Mouse (Mus musculus) stomach, postnatal 0 days (tissue): Measurements from ENCODE around the gene Mrps9. TPM values are rescaled to one million over a fixed set of nuclear protein-coding genes. Genes with fewer than 3 reads are reported as not detected.
A peak's percentile ranks its signal among the peaks of the same experiment; 100 is the strongest.

ENCODE experiments used
- ATAC-seq: fragments of 200-750 bp; cut with Nextera tagmentation; 2 replicates; pipeline ENCODE4 v1.8.0; 2017; ENCODE audit not compliant: low FRiP score, low TSS enrichment
- DNase-seq: peaks from one replicate; pipeline ENCODE4 v3.0.0-alpha.2; 2016; ENCODE audit warnings: low spot score
- H3K27ac ChIP-seq: fragments of 300-500 bp; sonication (generic); replicated peaks from 2 replicates; pipeline ENCODE4 v1.5.1; 2014; ENCODE audit warnings: mild to moderate bottlenecking, control low read depth
- H3K27me3 ChIP-seq: fragments of 300-500 bp; sonication (generic); 2 replicates; pipeline ENCODE4 v1.6.1; 2014; ENCODE audit warnings: low read length; ENCODE audit not compliant: control insufficient read depth, insufficient read depth
- H3K36me3 ChIP-seq: fragments of 300-500 bp; sonication (generic); 2 replicates; pipeline ENCODE4 v1.6.1; 2014; ENCODE audit warnings: low read length, mixed read lengths; ENCODE audit not compliant: control insufficient read depth, insufficient read depth
- H3K4me1 ChIP-seq: fragments of 300-500 bp; sonication (generic); replicated peaks from 2 replicates; pipeline ENCODE4 v1.6.1; 2014; ENCODE audit warnings: antibody characterized with exemption; ENCODE audit not compliant: control insufficient read depth, insufficient read depth
- H3K4me2 ChIP-seq: fragments of 300-500 bp; sonication (generic); replicated peaks from 2 replicates; pipeline ENCODE4 v1.6.1; 2014; ENCODE audit warnings: low read depth, mild to moderate bottlenecking, control low read depth, moderate library complexity
- H3K4me3 ChIP-seq: fragments of 300-500 bp; sonication (generic); 2 replicates; pipeline ENCODE4 v1.5.1; 2014; ENCODE audit warnings: low read depth, low read length, control low read depth
- H3K9ac ChIP-seq: fragments of 300-500 bp; sonication (generic); 2 replicates; pipeline ENCODE4 v1.6.1; 2014; ENCODE audit warnings: mild to moderate bottlenecking, low read length, control low read depth, mixed read lengths
- H3K9me3 ChIP-seq: fragments of 300-500 bp; sonication (generic); 2 replicates; pipeline ENCODE4 v1.6.1; 2016; ENCODE audit warnings: low read length; ENCODE audit not compliant: control insufficient read depth
- CTCF ChIP-seq: IDR thresholded peaks from 2 replicates; pipeline ENCODE4 v1.5.1; 2016; ENCODE audit warnings: antibody characterized with exemption, low read depth, mild to moderate bottlenecking, moderate library complexity
- EP300 ChIP-seq: optimal IDR thresholded peaks from 2 replicates; pipeline ENCODE3; 2016; ENCODE audit warnings: antibody characterized with exemption
- WGBS: fragments of 180-500 bp; shearing (Covaris S2); extraction: QIAGEN DNeasy Blood & Tissue Kit; methylation state at CpG from one replicate; pipeline ENCODE4 v1.1.7; 2014; 5-methylcytosine and 5-hydroxymethylcytosine counted together
- polyA plus RNA-seq: library from polyadenylated mRNA; unstranded; fragments of >200 nt; fragmentation: Nextera tagmentation; extraction: Ambion mirVana; gene quantifications from 2 replicates; pipeline ENCODE4 v1.2.1, GENCODE M21; 2015

The Mrps9 gene
- polyA plus RNA-seq, 1 experiment from 2014 or later: 33.1 TPM

DNA sequence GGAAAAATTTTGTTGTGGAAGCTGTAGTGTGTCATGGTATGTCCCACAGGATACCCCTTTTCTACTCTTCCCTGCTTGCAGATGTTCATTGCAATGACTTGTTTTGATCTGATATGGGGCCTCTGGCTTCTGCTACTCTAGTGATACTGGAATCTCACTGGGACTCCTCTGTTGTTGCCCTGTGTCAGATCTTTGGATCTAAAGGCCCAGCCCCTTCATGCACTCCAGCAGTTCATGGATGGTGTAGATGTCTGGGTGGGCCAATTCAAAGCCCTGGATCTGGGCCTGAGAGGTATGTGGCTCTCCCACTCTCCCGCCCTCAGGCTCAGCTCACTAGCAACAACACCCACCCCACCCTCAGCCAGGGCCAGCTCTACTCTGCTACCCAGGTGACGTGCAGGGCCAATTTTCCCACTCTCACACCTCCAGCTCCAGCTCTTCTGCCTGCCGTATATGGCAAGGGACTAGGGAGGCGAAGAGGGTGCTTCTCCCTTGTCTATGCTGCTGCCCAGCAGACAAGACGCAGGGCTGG, 13.8 kb downstream of the Mrps9 start:
- DNase-seq: no peak
- Histone ChIP-seq H3K9me3 (no peaks in the 10 kb centered on the region), H3K4me3 (no peak overlapping the region), H3K9ac (no peak overlapping the region), H3K27ac (no peak overlapping the region), H3K4me2 (no peak overlapping the region), H3K27me3 (no peaks in the 10 kb centered on the region), H3K4me1 (no peaks in the 10 kb centered on the region), H3K36me3 (no peaks in the 10 kb centered on the region)
- TF ChIP-seq CTCF (no peak), EP300 (no peak)
- 0 out of 2 replicates have a peak, but pooled peaks have one; percentile 12 for ATAC-seq
- 94% methylated on average over 5 of the region's 5 CpGs for WGBS

DNA sequence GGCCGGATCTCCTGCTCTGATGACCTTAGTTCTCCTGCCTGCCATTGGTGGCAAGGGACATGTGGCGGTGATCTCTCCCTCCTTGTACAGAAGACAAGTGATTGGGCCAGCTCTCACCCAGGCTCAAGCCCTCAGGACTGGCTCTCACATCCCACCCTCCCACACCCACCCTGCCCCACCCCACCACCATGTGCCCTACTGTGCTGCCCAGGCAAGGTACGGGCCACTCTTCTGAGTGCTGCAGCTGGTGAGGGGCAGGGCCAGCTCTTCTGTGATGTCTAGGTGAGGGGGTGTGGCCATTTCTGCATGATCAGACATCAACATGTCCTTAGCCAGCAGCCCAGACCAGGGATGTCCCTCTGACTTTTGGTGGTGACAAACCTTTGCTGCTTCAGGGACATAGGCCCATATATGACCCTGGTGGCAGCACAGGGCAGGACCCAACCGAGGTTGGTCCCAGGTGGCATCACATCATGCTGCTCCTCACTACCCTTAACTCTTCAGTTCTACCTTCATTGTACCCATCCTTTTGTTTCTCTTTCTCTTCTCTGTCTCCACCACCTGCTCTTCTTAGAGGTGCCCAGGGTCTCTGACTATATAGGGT, 14.4 kb downstream of the Mrps9 start:
- Histone ChIP-seq H3K36me3 (no peaks in the 10 kb centered on the region), H3K4me3 (no peak overlapping the region), H3K9ac (no peak overlapping the region), H3K27me3 (no peaks in the 10 kb centered on the region), H3K4me2 (no peak overlapping the region), H3K9me3 (no peaks in the 10 kb centered on the region), H3K4me1 (no peaks in the 10 kb centered on the region), H3K27ac (no peak overlapping the region)
- no peak for ATAC-seq
- DNase-seq: no peak
- no peak for TF ChIP-seq EP300
- TF ChIP-seq CTCF: no peak
- 89% methylated on average over 4 of the region's 4 CpGs for WGBS

DNA sequence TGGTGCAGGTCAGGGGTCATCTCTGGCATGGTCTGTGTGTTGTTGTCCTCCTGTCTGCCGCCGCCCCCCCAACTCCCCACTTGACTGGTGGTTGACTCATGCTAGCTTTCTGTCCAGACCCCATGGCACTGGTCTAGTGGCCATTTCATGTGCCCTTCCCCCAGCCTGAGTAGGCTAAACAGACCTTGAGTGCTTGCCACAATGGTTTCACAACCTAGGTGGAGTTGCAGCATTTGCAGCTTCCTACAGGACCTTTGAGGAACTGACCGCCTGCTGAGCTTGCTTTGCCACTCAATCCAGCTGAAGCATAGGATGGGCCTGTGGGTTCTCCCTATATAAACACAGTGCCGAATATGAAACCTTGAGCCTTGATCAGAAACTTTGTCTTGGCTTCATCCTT, 15.0 kb downstream of the Mrps9 start:
- H3K9me3 ChIP-seq: no peaks in the 10 kb centered on the region
- no peak for ATAC-seq
- no peak overlapping the region for H3K9ac ChIP-seq
- DNase-seq: no peak
- 88% methylated on average over 4 of the region's 4 CpGs for WGBS
- H3K4me2 ChIP-seq: no peak overlapping the region
- H3K27ac ChIP-seq: no peak overlapping the region
- H3K27me3 ChIP-seq: no peaks in the 10 kb centered on the region
- no peaks in the 10 kb centered on the region for H3K4me1 ChIP-seq
- no peaks in the 10 kb centered on the region for H3K36me3 ChIP-seq
- H3K4me3 ChIP-seq: no peak overlapping the region
- TF ChIP-seq EP300 (no peak), CTCF (no peak)

DNA sequence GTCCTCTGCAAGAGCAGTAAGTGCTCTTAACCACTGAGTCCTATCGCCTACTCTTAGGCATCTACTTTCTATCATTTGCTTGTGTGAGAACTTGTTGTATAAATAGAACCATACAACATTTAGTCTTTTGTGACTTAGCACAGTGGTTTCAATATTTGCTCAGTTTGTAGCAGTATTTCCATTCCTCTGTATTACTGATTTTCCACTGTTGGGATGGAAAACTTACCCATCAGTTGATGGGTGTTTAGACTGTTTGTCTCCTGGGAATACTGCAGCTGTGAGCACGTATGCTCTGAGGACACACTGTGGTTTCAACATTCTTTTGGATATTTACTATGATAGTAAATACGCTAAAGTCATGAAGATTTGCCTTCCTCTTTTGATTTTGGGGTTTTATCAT, 16.2 kb downstream of the Mrps9 start:
- no peak overlapping the region for H3K4me2 ChIP-seq
- H3K9ac ChIP-seq: no peak overlapping the region
- 92% methylated on average over 3 of the region's 3 CpGs for WGBS
- DNase-seq: no peak
- H3K4me3 ChIP-seq: no peak overlapping the region
- ATAC-seq: no peak
- no peaks in the 10 kb centered on the region for H3K4me1 ChIP-seq
- no peaks in the 10 kb centered on the region for H3K9me3 ChIP-seq
- no peaks in the 10 kb centered on the region for H3K36me3 ChIP-seq
- TF ChIP-seq CTCF: no peak
- TF ChIP-seq EP300: no peak
- no peak overlapping the region for H3K27ac ChIP-seq
- H3K27me3 ChIP-seq: no peaks in the 10 kb centered on the region

DNA sequence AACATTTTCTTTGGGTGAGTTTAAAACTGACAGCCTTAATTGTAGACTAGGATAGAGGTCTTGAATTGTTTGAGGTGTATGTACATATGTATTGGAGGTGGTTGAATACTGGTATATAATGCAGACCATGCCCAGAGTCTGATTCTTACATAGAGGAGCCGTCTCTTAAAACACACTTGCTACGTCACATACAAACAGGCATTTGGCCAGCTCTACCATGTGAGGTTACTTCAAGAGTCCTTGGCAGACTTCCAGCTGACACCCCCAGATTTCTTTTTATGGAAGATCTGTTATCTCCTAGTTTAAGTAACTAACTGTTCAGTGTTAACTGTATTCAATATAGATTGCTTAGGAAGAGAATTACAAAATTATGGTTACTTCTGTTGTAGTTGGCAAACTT, 23.1 kb downstream of the Mrps9 start:
- no peak overlapping the region for H3K27ac ChIP-seq
- H3K4me3 ChIP-seq: no peak overlapping the region
- H3K4me1 ChIP-seq: no peaks in the 10 kb centered on the region
- 68% methylated on average over 2 of the region's 2 CpGs for WGBS
- H3K9me3 ChIP-seq: no peaks in the 10 kb centered on the region
- DNase-seq: no peak
- H3K9ac ChIP-seq: no peak overlapping the region
- no peaks in the 10 kb centered on the region for H3K27me3 ChIP-seq
- no peak overlapping the region for H3K4me2 ChIP-seq
- TF ChIP-seq CTCF: no peak
- no peak for TF ChIP-seq EP300
- H3K36me3 ChIP-seq: no peaks in the 10 kb centered on the region
- no peak for ATAC-seq

DNA sequence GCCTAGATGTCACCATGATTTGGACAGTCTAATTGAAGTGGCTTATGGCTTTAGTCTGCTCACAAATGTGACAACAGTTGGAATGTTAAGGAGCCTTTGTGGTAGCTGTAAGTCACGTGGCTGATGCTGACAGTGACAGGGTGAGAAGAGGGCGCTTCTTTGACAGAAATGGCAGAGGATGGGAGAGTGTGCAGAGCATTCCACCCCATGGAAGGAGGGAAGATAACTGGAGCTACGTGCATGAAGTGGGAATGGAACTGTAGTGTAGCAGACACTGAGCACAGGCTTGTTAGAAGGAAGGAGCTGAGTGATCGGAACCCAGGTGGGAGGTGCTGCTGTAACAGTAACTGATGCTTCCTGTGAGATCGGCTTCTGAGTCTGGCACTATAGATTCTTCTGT, 24.2 kb downstream of the Mrps9 start:
- Histone ChIP-seq H3K4me3 (no peak overlapping the region), H3K4me2 (no peak overlapping the region), H3K27me3 (no peaks in the 10 kb centered on the region), H3K36me3 (no peaks in the 10 kb centered on the region), H3K27ac (no peak overlapping the region), H3K4me1 (no peaks in the 10 kb centered on the region), H3K9ac (no peak overlapping the region), H3K9me3 (no peaks in the 10 kb centered on the region)
- no peak for DNase-seq
- no peak for TF ChIP-seq CTCF
- TF ChIP-seq EP300: no peak
- 84% methylated on average over 5 of the region's 5 CpGs for WGBS
- ATAC-seq: no peak
